Mouse (Mus musculus): ENCODE results near the gene Ttc32. TPM values are rescaled to one million over a fixed set of nuclear protein-coding genes. Genes with fewer than 3 reads are reported as not detected.
A peak's percentile ranks its signal among the peaks of the same experiment; 100 is the strongest.

Gene Ttc32
- polyA plus RNA-seq (2015; fragmentation: Nextera tagmentation; extraction: Ambion mirVana), result 16.7 and 19.9 TPM in 2 replicates

- peak; percentile 95 for ATAC-seq
- H3K9me3 ChIP-seq (ENCODE audit: low read length), result no peaks in the 10 kb centered on the region
- DNase-seq (ENCODE audit: low spot score), result peak; percentile 98
- H3K27ac ChIP-seq (ENCODE audit: low read length), result peak within 1 kb of the TSS; percentile 100
- H3K36me3 ChIP-seq (ENCODE audit: insufficient read depth, low read length), result no peaks in the 10 kb centered on the region
- TF ChIP-seq EP300 (IDR thresholded peaks at IDR 0.05) (peak; percentile 94), CTCF (IDR thresholded peaks at IDR 0.05) (peak; percentile 45; the same call in 1 of the 2 replicates)
- H3K4me2 ChIP-seq (replicated peaks; ENCODE audit: low read depth, low read length), result peak within 1 kb of the TSS; percentile 73
- peak within 1 kb of the TSS; percentile 86 for H3K9ac ChIP-seq (replicated peaks; ENCODE audit: low read depth)
- no peaks in the 10 kb centered on the region for H3K4me1 ChIP-seq (ENCODE audit: insufficient read depth, low read depth, low read length)
- no peaks in the 10 kb centered on the region for H3K27me3 ChIP-seq (replicated peaks; ENCODE audit: insufficient read depth, low read length)
- 2% methylated on average over 67 of the region's 69 CpGs for WGBS
- peak within 1 kb of the TSS; percentile 58 for H3K4me3 ChIP-seq (ENCODE audit: low read depth, low read length)
These were observed at the start of gene Ttc32 for GRCm38 (mm10) chr12:9029888-9030723. TSS of gene Ttc32 (plus strand) at chr12:9029997.

GRCm38 (mm10) chr12:8993231-8993630 is 36.6 kb upstream of the Ttc32 start:
- H3K9ac ChIP-seq (replicated peaks; ENCODE audit: low read depth), result no peak overlapping the region
- no peaks in the 10 kb centered on the region for H3K4me1 ChIP-seq (ENCODE audit: insufficient read depth, low read depth, low read length)
- no peaks in the 10 kb centered on the region for H3K36me3 ChIP-seq (ENCODE audit: insufficient read depth, low read length)
- no peak for TF ChIP-seq CTCF (IDR thresholded peaks at IDR 0.05)
- TF ChIP-seq EP300 (IDR thresholded peaks at IDR 0.05), result no peak
- no peaks in the 10 kb centered on the region for H3K27me3 ChIP-seq (replicated peaks; ENCODE audit: insufficient read depth, low read length)
- no peak overlapping the region for H3K4me2 ChIP-seq (replicated peaks; ENCODE audit: low read depth, low read length)
- H3K9me3 ChIP-seq (ENCODE audit: low read length), result no peaks in the 10 kb centered on the region
- no peak overlapping the region for H3K27ac ChIP-seq (ENCODE audit: low read length)
- DNase-seq (ENCODE audit: low spot score) (no peak), ATAC-seq (no peak)
- H3K4me3 ChIP-seq (ENCODE audit: low read depth, low read length), result no peak overlapping the region
- WGBS, result 43% methylated on average over 8 of the region's 8 CpGs

GRCm38 (mm10) chr12:8998318-8998717 is 31.5 kb upstream of the Ttc32 start:
- DNase-seq (ENCODE audit: low spot score) (no peak), ATAC-seq (no peak)
- Histone ChIP-seq H3K9me3 (ENCODE audit: low read length) (no peaks in the 10 kb centered on the region), H3K36me3 (ENCODE audit: insufficient read depth, low read length) (no peaks in the 10 kb centered on the region), H3K27ac (ENCODE audit: low read length) (no peak overlapping the region), H3K4me2 (replicated peaks; ENCODE audit: low read depth, low read length) (no peak overlapping the region), H3K4me3 (ENCODE audit: low read depth, low read length) (no peak overlapping the region), H3K9ac (replicated peaks; ENCODE audit: low read depth) (no peak overlapping the region), H3K4me1 (ENCODE audit: insufficient read depth, low read depth, low read length) (no peaks in the 10 kb centered on the region), H3K27me3 (replicated peaks; ENCODE audit: insufficient read depth, low read length) (no peaks in the 10 kb centered on the region)
- WGBS, result 80% methylated on average over 4 of the region's 4 CpGs
- TF ChIP-seq CTCF (IDR thresholded peaks at IDR 0.05), result no peak
- TF ChIP-seq EP300 (IDR thresholded peaks at IDR 0.05), result no peak

GRCm38 (mm10) chr12:9002038-9002648 is 27.7 kb upstream of the Ttc32 start:
- Histone ChIP-seq H3K27me3 (replicated peaks; ENCODE audit: insufficient read depth, low read length) (no peaks in the 10 kb centered on the region), H3K9me3 (ENCODE audit: low read length) (no peaks in the 10 kb centered on the region), H3K4me2 (replicated peaks; ENCODE audit: low read depth, low read length) (no peak overlapping the region), H3K27ac (ENCODE audit: low read length) (no peak overlapping the region), H3K4me1 (ENCODE audit: insufficient read depth, low read depth, low read length) (no peaks in the 10 kb centered on the region), H3K9ac (replicated peaks; ENCODE audit: low read depth) (no peak overlapping the region), H3K36me3 (ENCODE audit: insufficient read depth, low read length) (no peaks in the 10 kb centered on the region), H3K4me3 (ENCODE audit: low read depth, low read length) (no peak overlapping the region)
- TF ChIP-seq EP300 (IDR thresholded peaks at IDR 0.05) (no peak), CTCF (IDR thresholded peaks at IDR 0.05) (peak; percentile 88)
- DNase-seq (ENCODE audit: low spot score) (peak; percentile 96), ATAC-seq (peak; percentile 33; the same call in 1 of the 2 replicates)
- WGBS, result 14% methylated on average over 5 of the region's 5 CpGs

GRCm38 (mm10) chr12:9007146-9007545 is 22.7 kb upstream of the Ttc32 start:
- H3K27me3 ChIP-seq (replicated peaks; ENCODE audit: insufficient read depth, low read length), result no peaks in the 10 kb centered on the region
- no peaks in the 10 kb centered on the region for H3K36me3 ChIP-seq (ENCODE audit: insufficient read depth, low read length)
- H3K4me2 ChIP-seq (replicated peaks; ENCODE audit: low read depth, low read length), result no peak overlapping the region
- no peaks in the 10 kb centered on the region for H3K4me1 ChIP-seq (ENCODE audit: insufficient read depth, low read depth, low read length)
- ATAC-seq (no peak), DNase-seq (ENCODE audit: low spot score) (no peak)
- WGBS, result 52% methylated on average over 4 of the region's 4 CpGs
- no peak for TF ChIP-seq CTCF (IDR thresholded peaks at IDR 0.05)
- no peak for TF ChIP-seq EP300 (IDR thresholded peaks at IDR 0.05)
- H3K9me3 ChIP-seq (ENCODE audit: low read length), result no peaks in the 10 kb centered on the region
- H3K27ac ChIP-seq (ENCODE audit: low read length), result no peak overlapping the region
- no peak overlapping the region for H3K9ac ChIP-seq (replicated peaks; ENCODE audit: low read depth)
- H3K4me3 ChIP-seq (ENCODE audit: low read depth, low read length), result no peak overlapping the region

- H3K9me3 ChIP-seq (ENCODE audit: low read length), result no peaks in the 10 kb centered on the region
- H3K4me1 ChIP-seq (ENCODE audit: insufficient read depth, low read depth, low read length), result no peaks in the 10 kb centered on the region
- ATAC-seq, result no peak
- H3K36me3 ChIP-seq (ENCODE audit: insufficient read depth, low read length), result no peaks in the 10 kb centered on the region
- no peak for DNase-seq (ENCODE audit: low spot score)
- no peak overlapping the region for H3K4me2 ChIP-seq (replicated peaks; ENCODE audit: low read depth, low read length)
- WGBS, result 92% methylated on average over 6 of the region's 6 CpGs
- H3K27ac ChIP-seq (ENCODE audit: low read length), result no peak overlapping the region
- no peak overlapping the region for H3K4me3 ChIP-seq (ENCODE audit: low read depth, low read length)
- H3K27me3 ChIP-seq (replicated peaks; ENCODE audit: insufficient read depth, low read length), result no peaks in the 10 kb centered on the region
- no peak for TF ChIP-seq CTCF (IDR thresholded peaks at IDR 0.05)
- TF ChIP-seq EP300 (IDR thresholded peaks at IDR 0.05), result no peak
- H3K9ac ChIP-seq (replicated peaks; ENCODE audit: low read depth), result no peak overlapping the region
These were observed 22.0 kb upstream of the Ttc32 start for GRCm38 (mm10) chr12:9007811-9008210.

Measured in lung, postnatal 0 days (tissue).